Mouse (Mus musculus): ENCODE data around the gene Gm3106. TPM values are rescaled to one million over a fixed set of nuclear protein-coding genes. Genes with fewer than 3 reads are reported as not detected.
"Not testable (repeated sequence)": the region's sequence is repeated elsewhere in the genome, so short reads cannot be mapped to it uniquely, and the experiment has no call there.

Gene Gm3106
- total RNA-seq (2021) = not detected
- long read RNA-seq, experiment 1 = 0 reads
- long read RNA-seq, experiment 2 = 0 reads

DNA sequence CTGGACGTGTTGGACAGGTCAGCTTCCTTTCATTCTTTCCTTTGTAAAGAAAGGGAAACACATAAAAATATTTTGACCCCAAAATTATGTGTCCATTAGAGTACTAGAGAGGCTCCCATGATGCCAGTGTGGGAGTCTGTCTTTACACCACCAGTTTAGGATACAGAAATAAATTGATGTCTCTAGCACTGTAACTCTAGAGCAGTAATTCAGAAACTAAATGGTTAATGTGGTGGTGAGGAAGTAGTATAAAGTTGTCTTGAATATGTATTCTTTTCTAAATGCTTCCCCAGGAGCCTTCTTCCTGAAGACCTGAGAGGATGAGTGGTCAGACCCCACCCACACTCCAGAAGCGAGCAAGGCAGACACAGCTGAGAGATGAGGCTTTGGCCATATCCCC lies at the start of gene Gm3106:
Gm3106 (plus strand) TSS at position 301 of the 400 bp plus-strand sequence.
- not testable (repeated sequence) for DNase-seq

Other genes starting within 250 kb of the Gm3106 start
- not detected for gene BC061212, start 147.5 kb upstream of the Gm3106 start, total RNA-seq (2021)
- gene Gm6351, start 141.6 kb upstream of the Gm3106 start, total RNA-seq (2021) = not detected
- gene A430089I19Rik, start 88.8 kb downstream of the Gm3106 start, total RNA-seq (2021) = not detected
- gene Gm6502, start 96.4 kb downstream of the Gm3106 start, total RNA-seq (2021) = not detected
- gene AA792892, start 121.7 kb downstream of the Gm3106 start, total RNA-seq (2021) = not detected
- not detected for gene Gm7682, start 227.8 kb downstream of the Gm3106 start, total RNA-seq (2021)

All from adrenal gland, postnatal 36 days (tissue).